Mouse (Mus musculus) heart, adult 2 months (tissue): Measurements from ENCODE around the gene Acot12.

Source experiments
- CTCF ChIP-seq: fragments of 200-600 bp; IDR thresholded peaks from 2 replicates; pipeline ENCODE4 v1.8.1; 2022; ENCODE audit warnings: antibody characterized with exemption, mild to moderate bottlenecking, moderate library complexity
- EP300 ChIP-seq: fragments of 200-500 bp; IDR thresholded peaks from 2 replicates; pipeline ENCODE4 v1.6.1; 2011; ENCODE audit warnings: low read depth, low read length, control low read depth; ENCODE audit not compliant: insufficient read depth
- POLR2A ChIP-seq: fragments of 200-500 bp; IDR thresholded peaks from 2 replicates; pipeline ENCODE4 v1.6.1; 2011; ENCODE audit warnings: mild to moderate bottlenecking, low read depth, low read length, control low read depth; ENCODE audit not compliant: insufficient read depth

GRCm38 (mm10) chr13:91807874-91808575 is 66.7 kb downstream of the Acot12 start:
- TF ChIP-seq CTCF (no peak), POLR2A (no peak), EP300 (no peak)
